Mouse (Mus musculus): ENCODE measurements around the gene Osbp2.
"Not testable (repeated sequence)": the region's sequence is repeated elsewhere in the genome, so short reads cannot be mapped to it uniquely, and the experiment has no call there.

Gene Osbp2

GRCm38 (mm10) chr11:3863454-3864112, at the start of gene Osbp2:
Gene Osbp2, minus strand, starts transcription at chr11:3863903.
- DNase-seq (ENCODE audit: low read depth, low spot score), result peak; percentile 66

DNA sequence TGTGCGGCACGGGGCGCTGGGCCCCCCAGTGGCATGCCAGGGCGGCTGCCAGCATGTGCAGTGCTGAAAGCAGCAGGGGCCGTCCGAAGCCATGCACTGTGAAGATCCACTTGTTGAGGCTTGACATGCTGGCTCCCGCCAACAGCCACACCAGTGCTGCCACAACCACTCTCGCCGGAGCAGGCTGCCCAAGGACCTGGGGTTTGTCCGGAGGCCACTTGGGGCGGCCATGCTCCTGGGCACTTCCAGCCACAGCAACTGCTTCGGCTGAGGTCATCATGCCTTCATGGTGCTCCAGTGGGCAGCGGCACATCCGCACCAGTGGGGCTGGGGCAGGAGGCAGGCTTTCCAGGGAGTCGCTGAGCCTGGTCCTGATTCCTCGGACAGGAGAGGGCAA, 49.2 kb upstream of the Osbp2 start:
- no peak for DNase-seq (ENCODE audit: low read depth, low spot score)

DNA sequence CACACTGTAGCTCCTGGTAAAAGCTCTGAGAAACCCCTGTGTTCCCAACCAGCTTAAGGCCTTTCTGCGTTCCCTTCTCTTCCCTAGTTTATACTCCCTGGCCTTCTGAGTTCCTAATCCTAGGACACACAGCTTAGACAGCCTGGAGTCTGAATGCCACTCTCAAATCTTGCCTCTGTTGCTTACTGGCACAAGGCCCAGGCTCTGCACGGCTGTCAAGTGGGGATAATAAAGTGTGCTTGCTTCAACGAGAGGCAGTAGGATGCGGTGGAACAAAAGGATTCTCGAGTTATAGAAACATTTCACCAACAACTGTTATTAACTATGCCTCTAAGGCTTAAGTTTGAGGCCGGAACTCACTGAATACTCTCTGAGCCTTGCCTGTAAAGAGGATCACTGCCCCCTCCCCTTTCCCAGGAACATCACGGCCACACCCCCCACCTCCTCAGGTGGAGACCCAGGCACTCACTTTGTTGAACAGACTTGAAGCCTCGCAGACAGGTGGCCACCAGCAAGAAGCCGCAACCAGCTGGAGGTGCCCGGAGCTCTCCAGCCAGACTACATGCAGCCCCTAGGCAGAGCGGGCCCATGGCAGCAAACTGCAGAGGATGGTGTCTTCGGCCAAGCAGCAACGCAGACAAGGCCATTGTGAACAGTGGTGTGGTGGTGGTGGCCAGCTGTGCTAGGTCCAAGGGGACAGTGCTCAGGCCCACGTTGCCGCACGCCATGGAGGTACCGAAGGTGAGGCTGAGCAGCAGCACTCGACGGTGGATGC, 48.6 kb upstream of the Osbp2 start:
- no peak for DNase-seq (ENCODE audit: low read depth, low spot score)

- DNase-seq (ENCODE audit: low read depth, low spot score), result not testable (repeated sequence)
Measured at GRCm38 (mm10) chr11:3911440-3911839, 47.7 kb upstream of the Osbp2 start.

DNA sequence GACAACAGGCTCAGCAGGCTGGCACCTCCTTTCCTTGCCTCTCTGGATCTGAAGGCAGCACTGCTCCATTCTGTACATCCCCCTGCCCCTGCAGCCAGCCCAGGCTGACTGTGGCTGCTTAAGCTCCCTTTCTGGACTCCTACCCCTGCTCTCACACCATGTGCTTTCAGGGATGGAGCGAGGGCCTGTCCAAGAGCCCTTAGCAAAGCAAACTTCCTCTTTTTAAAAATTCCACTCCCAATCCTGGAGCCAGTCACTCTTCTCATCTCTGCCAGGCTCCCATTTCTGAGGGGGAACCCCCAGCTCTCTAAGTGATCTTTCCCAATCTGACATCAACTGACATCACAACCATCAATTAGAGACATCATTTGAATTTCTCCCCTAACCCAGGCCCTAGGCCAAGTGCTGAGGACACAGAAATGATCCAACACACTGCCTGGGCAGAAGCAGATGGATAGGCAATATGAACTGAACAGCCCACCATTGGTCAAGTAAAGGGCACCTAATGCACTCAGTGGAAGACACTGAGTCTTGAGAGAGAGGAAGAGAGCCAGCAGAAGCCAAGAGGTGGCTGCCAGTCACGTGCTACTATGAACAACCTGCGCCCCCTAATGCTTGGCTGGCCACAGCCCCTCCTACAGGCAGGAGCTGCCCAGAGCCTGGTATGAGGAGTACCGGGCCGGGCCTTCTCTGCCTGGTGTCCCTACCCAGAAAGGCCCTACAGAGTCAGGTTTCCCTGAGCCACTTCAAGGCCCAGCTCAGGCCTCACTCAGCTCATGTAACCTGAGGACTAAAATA, 47.0 kb upstream of the Osbp2 start:
- DNase-seq (ENCODE audit: low read depth, low spot score), result no peak

DNA sequence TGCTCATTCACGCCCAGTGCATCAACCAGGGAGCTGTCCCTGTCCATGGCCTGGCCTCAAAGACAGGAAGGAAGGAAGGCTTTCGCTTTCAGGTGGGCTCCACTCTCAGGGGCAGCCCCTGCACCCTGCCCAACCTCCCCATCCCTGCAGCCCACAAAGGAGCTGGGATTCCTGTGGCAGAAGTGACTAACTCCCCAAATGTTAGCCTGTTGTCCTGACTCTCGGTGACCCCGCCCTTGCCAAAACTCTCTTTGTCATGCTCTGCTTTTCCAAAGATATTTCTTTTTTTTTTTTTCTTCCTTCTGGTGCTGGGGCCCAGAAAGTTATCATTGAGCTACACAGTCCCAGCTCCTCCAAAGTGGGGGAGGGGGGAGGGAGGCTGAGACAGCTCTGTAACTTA, 45.5 kb upstream of the Osbp2 start:
- no peak for DNase-seq (ENCODE audit: low read depth, low spot score)

DNA sequence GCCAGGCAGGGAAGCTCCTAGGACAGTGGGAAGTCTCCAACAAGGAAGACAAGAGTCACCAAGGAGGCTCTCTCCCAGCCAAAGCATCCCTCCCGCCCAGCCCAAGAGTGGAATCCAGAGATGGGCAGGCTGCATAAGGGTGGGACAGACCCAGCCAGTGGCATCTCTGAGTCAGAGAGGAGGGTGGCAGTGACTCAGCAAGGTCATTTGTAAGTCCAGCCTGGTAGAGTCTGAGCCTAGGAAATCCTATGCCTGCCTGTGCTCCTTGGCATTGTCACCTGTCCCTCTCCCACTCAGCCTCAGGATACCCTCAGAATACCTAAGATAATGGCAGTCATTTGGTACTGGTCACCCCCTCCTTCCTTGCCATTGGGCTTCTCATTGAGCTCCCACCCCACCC, 41.7 kb upstream of the Osbp2 start:
- DNase-seq (ENCODE audit: low read depth, low spot score), result no peak

DNA sequence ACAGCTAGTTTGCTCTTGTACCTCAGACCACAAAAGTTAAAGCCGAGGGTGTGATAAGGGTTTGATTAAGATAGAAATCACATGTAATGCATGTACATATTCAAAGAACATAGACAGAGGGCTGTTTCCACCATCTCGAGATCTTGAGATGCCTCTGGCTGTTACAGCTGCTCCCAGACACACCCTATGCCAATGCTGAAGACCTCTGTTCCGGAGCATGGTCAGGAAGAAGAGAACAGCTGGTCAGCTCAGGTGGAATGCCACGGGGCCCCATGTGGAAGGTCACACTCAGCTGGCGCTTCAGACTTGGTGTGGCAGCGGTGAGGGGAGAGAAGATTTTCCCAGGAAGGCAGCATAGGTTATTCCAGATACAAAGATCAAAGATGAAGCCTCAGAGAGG, 41.0 kb upstream of the Osbp2 start:
- no peak for DNase-seq (ENCODE audit: low read depth, low spot score)

- no peak for DNase-seq (ENCODE audit: low read depth, low spot score)
Measured at GRCm38 (mm10) chr11:3903046-3903445, 39.3 kb upstream of the Osbp2 start.

DNA sequence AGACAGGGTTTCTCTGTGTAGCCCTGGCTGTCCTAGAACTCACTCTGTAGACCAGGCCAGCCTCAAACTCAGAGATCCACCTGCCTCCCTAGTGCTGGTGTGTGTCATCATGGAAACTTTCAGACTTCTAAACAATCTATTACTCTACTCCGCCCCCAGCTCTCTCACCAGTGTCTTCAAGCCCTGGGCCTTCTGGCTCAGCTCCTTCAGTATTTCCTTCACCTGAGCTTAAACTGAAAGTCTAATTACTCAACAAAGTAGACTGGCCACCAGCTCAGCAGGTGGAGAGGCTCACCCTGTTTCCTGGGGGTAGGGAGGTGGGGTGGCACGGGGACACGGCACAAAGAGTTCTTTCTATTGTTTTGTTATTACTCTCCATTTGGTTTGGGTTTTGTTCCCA, 38.8 kb upstream of the Osbp2 start:
- DNase-seq (ENCODE audit: low read depth, low spot score), result no peak

- DNase-seq (ENCODE audit: low read depth, low spot score), result no peak
Measured at GRCm38 (mm10) chr11:3900296-3900695, 36.6 kb upstream of the Osbp2 start.

GRCm38 (mm10) chr11:3895933-3896332, 32.2 kb upstream of the Osbp2 start:
- DNase-seq (ENCODE audit: low read depth, low spot score), result no peak

DNA sequence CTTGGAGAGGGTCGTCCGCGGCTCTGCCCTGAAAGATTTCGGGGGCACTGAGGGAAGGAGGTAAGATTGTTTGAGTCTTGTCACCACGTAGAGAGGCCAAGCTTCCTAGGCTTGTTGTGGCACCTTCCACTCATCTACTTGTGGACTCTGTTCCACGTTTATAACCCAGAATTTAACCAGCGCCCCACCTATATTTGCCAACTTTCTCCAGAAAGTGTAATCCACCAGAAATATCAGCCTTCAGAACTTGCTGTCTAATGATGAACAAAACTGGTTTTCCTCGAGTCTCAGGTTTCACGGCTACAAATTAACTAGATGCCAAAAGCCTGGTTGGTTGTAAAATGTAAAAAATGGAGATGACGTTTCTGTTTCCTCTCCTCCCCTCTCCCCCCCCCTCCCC, 31.8 kb upstream of the Osbp2 start:
- no peak for DNase-seq (ENCODE audit: low read depth, low spot score)

- DNase-seq (ENCODE audit: low read depth, low spot score), result peak; percentile 68
Measured at GRCm38 (mm10) chr11:3894406-3895281, 30.9 kb upstream of the Osbp2 start, which contains the start of the genes 4921536K21Rik and Dusp18. Gene 4921536K21Rik, minus strand, starts transcription at chr11:3895098. Gene Dusp18, plus strand, starts transcription at chr11:3895240.

DNA sequence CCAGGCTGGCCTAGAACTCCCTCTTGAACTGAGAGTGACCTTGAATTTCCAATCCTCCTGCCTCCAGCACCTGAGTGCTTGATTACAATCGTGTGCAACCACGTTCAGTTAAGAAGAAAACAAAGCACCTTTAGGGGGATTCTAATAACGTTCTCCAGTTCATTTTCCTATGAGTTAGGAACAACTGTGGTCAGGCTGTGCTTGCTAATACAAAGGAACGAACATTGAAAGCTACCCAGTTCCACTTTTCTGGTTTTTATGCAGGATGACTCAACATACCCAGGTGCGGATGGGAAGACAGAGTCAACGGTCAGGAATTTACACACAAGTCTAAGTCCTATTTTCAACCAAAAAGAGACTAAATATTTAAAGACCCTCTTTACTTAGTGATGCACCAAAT, 30.3 kb upstream of the Osbp2 start:
- no peak for DNase-seq (ENCODE audit: low read depth, low spot score)

DNA sequence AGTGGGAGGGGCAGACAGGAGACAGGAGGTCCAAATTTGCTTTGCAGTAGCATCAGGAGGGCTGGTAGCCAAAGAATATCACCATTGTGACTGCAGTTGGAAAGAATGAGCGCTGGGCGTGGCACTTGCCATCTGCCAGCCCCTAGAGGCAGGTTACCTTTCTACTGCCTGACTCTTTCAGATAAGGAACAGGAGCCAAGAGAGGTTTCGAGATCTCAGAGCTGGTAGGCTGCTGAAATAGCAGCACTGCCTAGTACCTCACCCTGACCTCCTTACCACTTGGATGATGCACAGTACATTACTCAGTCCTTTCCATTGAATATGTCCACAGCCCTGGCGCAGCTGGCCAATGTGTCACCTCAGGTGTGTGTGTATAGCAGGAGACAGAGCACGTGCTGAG, 23.6 kb upstream of the Osbp2 start:
- no peak for DNase-seq (ENCODE audit: low read depth, low spot score)

- DNase-seq (ENCODE audit: low read depth, low spot score), result no peak
Measured at GRCm38 (mm10) chr11:3883711-3884110, 20.0 kb upstream of the Osbp2 start.

GRCm38 (mm10) chr11:3879836-3880235, 16.1 kb upstream of the Osbp2 start:
- peak; percentile 69 for DNase-seq (ENCODE audit: low read depth, low spot score)

- no peak for DNase-seq (ENCODE audit: low read depth, low spot score)
Measured at GRCm38 (mm10) chr11:3878660-3879059, 15.0 kb upstream of the Osbp2 start.

DNA sequence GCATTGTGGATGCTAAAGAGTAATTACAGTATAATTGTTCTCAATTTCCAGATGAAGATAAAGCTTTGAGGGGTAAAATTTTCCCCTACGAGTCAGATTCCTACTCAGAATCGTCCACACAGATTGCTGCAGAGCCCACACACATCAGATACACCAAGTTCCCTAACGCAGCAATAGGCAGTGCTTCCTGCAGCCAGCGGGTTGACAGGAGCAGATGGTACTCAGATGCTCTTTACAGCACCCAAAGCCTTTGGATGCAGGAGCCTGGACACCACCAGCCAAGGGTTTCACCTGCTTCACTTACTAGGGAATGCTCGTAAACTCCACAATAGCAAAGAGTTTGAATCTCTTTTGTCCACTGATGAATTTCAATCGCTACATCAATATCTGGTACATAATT, 12.7 kb upstream of the Osbp2 start:
- no peak for DNase-seq (ENCODE audit: low read depth, low spot score)

DNA sequence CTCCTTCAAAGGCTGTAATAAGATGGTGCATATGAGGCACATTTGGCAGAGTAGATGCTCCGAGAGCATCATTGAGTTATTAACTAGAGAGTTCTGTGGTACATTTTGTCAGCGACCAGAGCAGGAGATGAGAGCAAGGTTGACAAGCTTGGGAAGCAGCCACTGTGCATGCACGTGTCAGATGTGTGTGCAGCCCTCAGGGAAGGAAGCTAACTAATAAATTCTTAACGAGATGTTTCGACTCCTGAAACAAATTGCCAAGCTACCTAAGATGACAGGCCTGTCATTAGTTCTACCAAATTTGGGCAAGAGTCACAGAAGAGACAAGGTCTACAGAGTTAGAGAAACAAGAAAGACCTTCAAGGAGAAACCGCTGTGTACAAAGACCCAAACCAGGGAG, 640 bp upstream of the Osbp2 start:
- DNase-seq (ENCODE audit: low read depth, low spot score), result no peak

Data from retina, postnatal 7 days (tissue).